Mouse (Mus musculus) NIH3T3 (cell line): ENCODE measurements at regions not wholly inside any gene's neighbourhood (a gene's known extent, or its start where the extent isn't known, plus 50 kb on each side); places are given as distances from the start of the nearest gene placed in this dataset.

ENCODE experiments used
- DNase-seq: peaks from one replicate; pipeline ENCODE4 v3.0.0-alpha.2; 2012; ENCODE audit warnings: low read depth

- peak; percentile 80 for DNase-seq
Observed at GRCm38 (mm10) chr2:144172100-144172770, 98.2 kb upstream of the Mgme1 start.

- DNase-seq: no peak
Observed at GRCm38 (mm10) chr2:144173358-144174106, 96.9 kb upstream of the Mgme1 start.

- DNase-seq: no peak
Observed at GRCm38 (mm10) chr2:144174366-144175035, 96.0 kb upstream of the Mgme1 start.

- DNase-seq: no peak
Observed at GRCm38 (mm10) chr2:144176508-144177170, 93.8 kb upstream of the Mgme1 start.

GRCm38 (mm10) chr2:144177268-144177667 is 93.2 kb upstream of the Mgme1 start:
- DNase-seq: no peak

GRCm38 (mm10) chr2:144177920-144178319 is 92.5 kb upstream of the Mgme1 start:
- DNase-seq: no peak

- no peak for DNase-seq
Observed at GRCm38 (mm10) chr2:144182108-144182507, 88.4 kb upstream of the Mgme1 start.

- DNase-seq: no peak
Observed at GRCm38 (mm10) chr2:144182542-144182941, 87.9 kb upstream of the Mgme1 start.

GRCm38 (mm10) chr2:144183371-144183944 is 87.0 kb upstream of the Mgme1 start:
- peak; percentile 61 for DNase-seq

- DNase-seq: no peak
Observed at GRCm38 (mm10) chr2:144185175-144185574, 85.3 kb upstream of the Mgme1 start.

GRCm38 (mm10) chr2:144186426-144186825 is 84.0 kb upstream of the Mgme1 start:
- DNase-seq: no peak

GRCm38 (mm10) chr2:144188076-144188475 is 82.4 kb upstream of the Mgme1 start:
- peak; percentile 55 for DNase-seq

GRCm38 (mm10) chr2:144188485-144188884 is 82.0 kb upstream of the Mgme1 start:
- no peak for DNase-seq

GRCm38 (mm10) chr2:144189756-144190155 is 80.7 kb upstream of the Mgme1 start:
- DNase-seq: no peak

GRCm38 (mm10) chr2:144191018-144191417 is 79.4 kb upstream of the Mgme1 start:
- no peak for DNase-seq

GRCm38 (mm10) chr2:144191707-144192106 is 78.8 kb upstream of the Mgme1 start:
- DNase-seq: peak; percentile 53

GRCm38 (mm10) chr2:144192428-144192827 is 78.0 kb upstream of the Mgme1 start:
- no peak for DNase-seq

- no peak for DNase-seq
Observed at GRCm38 (mm10) chr2:144195851-144196250, 74.6 kb upstream of the Mgme1 start.

GRCm38 (mm10) chr2:144197139-144197538 is 73.3 kb upstream of the Mgme1 start:
- DNase-seq: peak; percentile 79

GRCm38 (mm10) chr2:144198326-144199051 is 72.0 kb upstream of the Mgme1 start:
- no peak for DNase-seq
